Mouse (Mus musculus) CH12.LX (cell line): Measurements from ENCODE around the gene Enpp7. TPM values are rescaled to one million over a fixed set of nuclear protein-coding genes. Genes with fewer than 3 reads are reported as not detected.

Source experiments
- CHD1 ChIP-seq: IDR thresholded peaks from 2 replicates; pipeline ENCODE4 v1.6.1; 2012; ENCODE audit warnings: low read depth, low read length, improper control_type of control experiment, inconsistent platforms
- E2F4 ChIP-seq: IDR thresholded peaks from 2 replicates; pipeline ENCODE4 v1.6.1; 2011; ENCODE audit warnings: low read depth, low read length, improper control_type of control experiment; ENCODE audit not compliant: insufficient replicate concordance
- PAX5 ChIP-seq: IDR thresholded peaks from 2 replicates; pipeline ENCODE4 v1.6.1; 2012; ENCODE audit warnings: low read length, inconsistent platforms, mixed read lengths
- ZMIZ1 ChIP-seq: IDR thresholded peaks from 2 replicates; pipeline ENCODE4 v1.6.1; 2012; ENCODE audit warnings: low read depth, mild to moderate bottlenecking, inconsistent platforms, low read length, improper control_type of control experiment
- polyA plus RNA-seq: library from polyadenylated mRNA; unstranded; fragments of >175 nt; gene quantifications from 2 replicates; pipeline ENCODE4 v1.2.1, GENCODE M21; 2012; ENCODE audit warnings: low read depth; ENCODE audit not compliant: insufficient read length
- total RNA-seq, 2 experiments: library from RNA; depleted of rRNA; stranded (reverse); fragments of 300-350 nt in 1 of 2; fragments of >200 nt in 1 of 2; gene quantifications; 2 replicates each; pipeline ENCODE4 v1.2.3; 2012 to 2014

Gene Enpp7
- total and polyA plus RNA-seq, 3 experiments, result not detected

DNA sequence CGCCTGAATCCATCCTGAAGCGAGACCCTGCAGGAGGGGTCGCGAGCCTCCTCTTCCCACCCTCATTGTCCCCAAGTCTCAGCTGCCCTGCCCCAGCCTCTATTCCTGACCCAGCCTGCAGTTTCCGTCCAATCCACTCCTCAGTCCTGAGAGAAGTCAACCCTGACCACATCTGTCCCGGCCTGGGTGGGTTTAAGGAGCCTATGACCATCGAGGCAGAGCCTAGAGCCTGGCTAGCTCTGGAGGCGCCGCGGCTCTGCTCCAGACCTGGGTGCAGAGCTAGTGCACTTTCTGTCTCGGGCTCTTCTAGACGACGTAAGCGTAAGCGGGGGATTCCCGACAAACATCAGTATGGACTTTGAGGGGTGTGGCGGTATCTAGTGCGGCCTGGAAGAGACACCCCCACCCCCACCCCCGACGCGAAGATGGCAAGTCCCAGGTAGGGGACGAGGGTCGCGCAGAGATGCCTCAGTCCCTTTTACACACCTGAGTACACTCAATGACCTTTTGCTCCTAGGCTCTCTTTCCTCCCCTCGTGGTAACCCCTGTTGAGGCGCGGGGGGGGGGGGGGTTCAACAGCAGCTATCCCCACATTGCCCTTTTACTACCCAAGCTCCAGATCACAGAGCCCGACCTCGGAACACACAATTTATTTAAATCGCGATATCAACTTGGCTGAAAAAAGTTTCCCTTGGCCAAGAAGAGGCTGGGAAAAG lies 53.9 kb downstream of the Enpp7 start (continued):
- TF ChIP-seq PAX5, result no peak
- 0 out of 2 replicates have a peak, but pooled peaks have one; percentile 41 for TF ChIP-seq CHD1
- TF ChIP-seq E2F4, result no peak
- peak; percentile 51; the same call in 1 of the 2 replicates for TF ChIP-seq ZMIZ1

Other genes starting within 250 kb of the Enpp7 start
- not detected in 2 replicates for gene Rbfox3, start 76.6 kb upstream of the Enpp7 start, total RNA-seq (2012; rRNA removed)
- not detected in 2 replicates for gene Rbfox3, start 76.6 kb upstream of the Enpp7 start, total RNA-seq (2014; rRNA removed)
- gene Rbfox3, start 76.6 kb upstream of the Enpp7 start, polyA plus RNA-seq, result not detected in 2 replicates
- gene Cbx2, start 34.8 kb downstream of the Enpp7 start, total RNA-seq (2012; rRNA removed), result 10.9 and 15.5 TPM in 2 replicates
- gene Cbx2, start 34.8 kb downstream of the Enpp7 start, total RNA-seq (2014; rRNA removed), result 2.6 and 2.8 TPM in 2 replicates
- gene Cbx2, start 34.8 kb downstream of the Enpp7 start, polyA plus RNA-seq, result 3.6 and 3.9 TPM in 2 replicates
- gene Cbx8, start 52.8 kb downstream of the Enpp7 start, total RNA-seq (2012; rRNA removed), result 8.5 and 10.2 TPM in 2 replicates
- gene Cbx8, start 52.8 kb downstream of the Enpp7 start, total RNA-seq (2014; rRNA removed), result 6.2 and 7.7 TPM in 2 replicates
- 6.0 and 7.5 TPM in 2 replicates for gene Cbx8, start 52.8 kb downstream of the Enpp7 start, polyA plus RNA-seq
- gene Cbx4, start 98.0 kb downstream of the Enpp7 start, total RNA-seq (2012; rRNA removed), result 30.6 and 40.4 TPM in 2 replicates
- gene Cbx4, start 98.0 kb downstream of the Enpp7 start, total RNA-seq (2014; rRNA removed), result 11.4 and 15.0 TPM in 2 replicates
- gene Cbx4, start 98.0 kb downstream of the Enpp7 start, polyA plus RNA-seq, result 26.0 and 29.8 TPM in 2 replicates
- 9.4 and 15.9 TPM in 2 replicates for gene Tbc1d16, start 240.3 kb downstream of the Enpp7 start, total RNA-seq (2012; rRNA removed)
- 0.65 and 0.79 TPM in 2 replicates for gene Tbc1d16, start 240.3 kb downstream of the Enpp7 start, total RNA-seq (2014; rRNA removed)
- 2.4 and 2.7 TPM in 2 replicates for gene Tbc1d16, start 240.3 kb downstream of the Enpp7 start, polyA plus RNA-seq
- 0.80 and 1.3 TPM in 2 replicates for gene Ccdc40, start 240.4 kb downstream of the Enpp7 start, total RNA-seq (2012; rRNA removed)
- gene Ccdc40, start 240.4 kb downstream of the Enpp7 start, total RNA-seq (2014; rRNA removed), result 0.82 and 0.97 TPM in 2 replicates
- 1.2 and 1.4 TPM in 2 replicates for gene Ccdc40, start 240.4 kb downstream of the Enpp7 start, polyA plus RNA-seq